Mouse (Mus musculus) heart, postnatal 0 days (tissue): ENCODE measurements around the gene Suds3. TPM values are rescaled to one million over a fixed set of nuclear protein-coding genes. Genes with fewer than 3 reads are reported as not detected.

ENCODE experiments used
- ATAC-seq: fragments of 200-750 bp; cut with Nextera tagmentation; 2 replicates; pipeline ENCODE4 v1.8.0; 2017; ENCODE audit warnings: low read depth, moderate number of reproducible peaks, moderate library complexity; ENCODE audit not compliant: insufficient read depth
- DNase-seq: peaks from one replicate; pipeline ENCODE4 v3.0.0-alpha.2; 2016; ENCODE audit warnings: low spot score
- H3K27ac ChIP-seq: fragments of 300-500 bp; sonication (generic); 2 replicates; pipeline ENCODE4 v1.5.1; 2014; ENCODE audit warnings: low read depth, mild to moderate bottlenecking
- H3K27me3 ChIP-seq: fragments of 300-500 bp; sonication (generic); 2 replicates; pipeline ENCODE4 v1.6.1; 2014; ENCODE audit warnings: low read length, mixed read lengths; ENCODE audit not compliant: control insufficient read depth, insufficient read depth
- H3K36me3 ChIP-seq: fragments of 300-500 bp; sonication (generic); replicated peaks from 2 replicates; pipeline ENCODE4 v1.6.1; 2014; ENCODE audit warnings: low read length, mixed read lengths; ENCODE audit not compliant: control insufficient read depth, insufficient read depth
- H3K4me1 ChIP-seq: fragments of 300-500 bp; sonication (generic); 2 replicates; pipeline ENCODE4 v1.6.1; 2014; ENCODE audit warnings: antibody characterized with exemption; ENCODE audit not compliant: control insufficient read depth, insufficient read depth
- H3K4me2 ChIP-seq: fragments of 300-500 bp; sonication (generic); 2 replicates; pipeline ENCODE4 v1.6.1; 2014; ENCODE audit warnings: low read depth, mild to moderate bottlenecking, low read length, moderate library complexity
- H3K4me3 ChIP-seq: fragments of 300-500 bp; sonication (generic); 2 replicates; pipeline ENCODE4 v1.5.1; 2014; ENCODE audit warnings: low read depth, low read length
- H3K9ac ChIP-seq: fragments of 300-500 bp; sonication (generic); replicated peaks from 2 replicates; pipeline ENCODE4 v1.6.1; 2014; ENCODE audit warnings: low read depth, low read length, mixed read lengths
- H3K9me3 ChIP-seq: fragments of 300-500 bp; sonication (generic); replicated peaks from 2 replicates; pipeline ENCODE4 v1.6.1; 2016; ENCODE audit warnings: low read length; ENCODE audit not compliant: control insufficient read depth
- CTCF ChIP-seq: IDR thresholded peaks from 2 replicates; pipeline ENCODE4 v1.5.1; 2016; ENCODE audit warnings: antibody characterized with exemption, control low read depth, low read depth
- EP300 ChIP-seq: IDR thresholded peaks from 2 replicates; pipeline ENCODE4 v1.6.1; 2016; ENCODE audit warnings: antibody characterized with exemption, low read depth
- WGBS: fragments of 180-500 bp; shearing (Covaris S2); extraction: QIAGEN DNeasy Blood & Tissue Kit; methylation state at CpG from one replicate; pipeline ENCODE4 v1.1.7; 2014; 5-methylcytosine and 5-hydroxymethylcytosine counted together
- polyA plus RNA-seq: library from polyadenylated mRNA; unstranded; fragments of >200 nt; fragmentation: Nextera tagmentation; extraction: Ambion mirVana; gene quantifications from 2 replicates; pipeline ENCODE4 v1.2.1, GENCODE M21; 2015
- total RNA-seq: library from RNA; depleted of rRNA; stranded (reverse); fragments of >200 nt; gene quantifications from 2 replicates; pipeline ENCODE4 v1.2.3, GENCODE M21; 2014; ENCODE audit warnings: low replicate concordance; rRNA removed

Gene Suds3
- total RNA-seq = 31.9 and 50.1 TPM in 2 replicates
- 36.9 and 38.2 TPM in 2 replicates for polyA plus RNA-seq

DNA sequence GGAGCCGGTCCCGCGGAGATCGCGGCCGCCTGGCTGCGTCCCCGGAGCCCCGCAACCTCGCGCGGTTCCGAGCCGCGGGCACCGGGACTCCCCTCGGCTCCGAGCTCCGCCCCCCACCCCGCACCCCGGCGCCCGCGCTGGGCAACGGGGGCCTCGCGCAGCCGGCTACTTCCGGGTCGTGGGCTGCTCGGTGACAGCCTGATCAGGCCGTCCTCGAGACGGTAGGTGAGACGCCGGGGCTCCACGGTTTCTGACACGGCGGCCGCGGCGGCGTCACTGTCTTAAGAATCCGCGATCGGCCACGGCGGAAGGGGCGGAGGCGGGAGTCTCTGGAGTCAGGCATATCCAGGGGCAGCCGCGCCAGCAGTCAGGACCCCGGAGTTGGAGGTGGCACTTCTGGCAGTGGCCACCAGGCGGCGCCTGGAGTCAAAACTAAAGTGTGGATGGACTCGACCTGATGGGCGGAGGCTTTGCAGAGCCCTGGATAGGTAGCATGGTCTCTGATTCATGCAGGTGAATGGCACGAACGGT lies at the start of gene Suds3:
Gene Suds3, minus strand, starts transcription at position 278 of the 531 bp plus-strand sequence.
- Histone ChIP-seq H3K36me3 (peaks cover 23% of the 10 kb centered on the region), H3K4me3 (peak within 1 kb of the TSS; percentile 88), H3K4me2 (peak within 1 kb of the TSS; percentile 80), H3K9ac (peak within 1 kb of the TSS; percentile 86), H3K27ac (peak within 1 kb of the TSS; percentile 88), H3K4me1 (peaks cover 8% of the 10 kb centered on the region; the same call in 1 of the 2 replicates), H3K27me3 (no peaks in the 10 kb centered on the region), H3K9me3 (no peaks in the 10 kb centered on the region)
- ATAC-seq (peak; percentile 65), DNase-seq (peak; percentile 80)
- TF ChIP-seq CTCF (peak; percentile 88), EP300 (peak; percentile 94)
- WGBS = 2% methylated on average over 55 of the region's 59 CpGs

DNA sequence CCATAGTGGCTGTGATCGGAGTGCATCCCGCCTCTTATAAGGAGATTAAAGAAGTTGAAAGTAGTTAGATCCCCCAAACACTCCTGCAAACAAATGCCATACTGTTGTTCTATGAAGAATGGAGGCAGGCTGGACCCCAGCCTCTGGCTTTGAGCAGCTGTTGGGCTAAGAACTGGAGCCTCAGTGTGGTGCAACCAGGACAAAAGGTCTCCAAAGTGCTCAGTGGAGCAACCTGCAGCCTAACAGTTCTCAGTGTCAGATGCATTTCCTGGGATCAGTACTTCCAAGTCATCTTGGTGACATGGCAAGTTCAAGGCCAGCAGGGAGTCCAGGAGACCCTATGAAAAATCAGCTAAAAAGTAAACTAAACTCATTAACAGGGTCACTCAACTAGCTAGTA lies 49.0 kb upstream of the Suds3 start:
- Histone ChIP-seq H3K27me3 (no peaks in the 10 kb centered on the region), H3K4me1 (0 out of 2 replicates have a peak, but pooled peaks cover 3% of the 10 kb centered on the region), H3K4me2 (no peak overlapping the region), H3K4me3 (no peak overlapping the region), H3K27ac (no peak overlapping the region), H3K36me3 (no peaks in the 10 kb centered on the region), H3K9me3 (no peaks in the 10 kb centered on the region), H3K9ac (no peak overlapping the region)
- DNase-seq (no peak), ATAC-seq (no peak)
- 95% methylated on average over 2 of the region's 2 CpGs for WGBS
- TF ChIP-seq EP300 (no peak), CTCF (no peak)

GRCm38 (mm10) chr5:117164516-117164915 lies 48.6 kb upstream of the Suds3 start:
- Histone ChIP-seq H3K36me3 (no peaks in the 10 kb centered on the region), H3K9me3 (no peaks in the 10 kb centered on the region), H3K27ac (no peak overlapping the region), H3K4me1 (peaks cover 7% of the 10 kb centered on the region; the same call in 1 of the 2 replicates), H3K9ac (no peak overlapping the region), H3K4me2 (no peak overlapping the region), H3K4me3 (no peak overlapping the region), H3K27me3 (no peaks in the 10 kb centered on the region)
- WGBS = 91% methylated on average over 5 of the region's 5 CpGs
- ATAC-seq = no peak
- TF ChIP-seq EP300 (no peak), CTCF (no peak)
- no peak for DNase-seq

- Histone ChIP-seq H3K9me3 (no peaks in the 10 kb centered on the region), H3K36me3 (no peaks in the 10 kb centered on the region), H3K4me2 (no peak overlapping the region), H3K27me3 (no peaks in the 10 kb centered on the region), H3K9ac (no peak overlapping the region), H3K27ac (no peak overlapping the region), H3K4me3 (no peak overlapping the region), H3K4me1 (peaks cover 8% of the 10 kb centered on the region; the same call in 1 of the 2 replicates)
- ATAC-seq = no peak
- no peak for DNase-seq
- 86% methylated on average over 13 of the region's 13 CpGs for WGBS
- TF ChIP-seq CTCF (no peak), EP300 (no peak)
Observed at GRCm38 (mm10) chr5:117163790-117164189, 47.9 kb upstream of the Suds3 start.

DNA sequence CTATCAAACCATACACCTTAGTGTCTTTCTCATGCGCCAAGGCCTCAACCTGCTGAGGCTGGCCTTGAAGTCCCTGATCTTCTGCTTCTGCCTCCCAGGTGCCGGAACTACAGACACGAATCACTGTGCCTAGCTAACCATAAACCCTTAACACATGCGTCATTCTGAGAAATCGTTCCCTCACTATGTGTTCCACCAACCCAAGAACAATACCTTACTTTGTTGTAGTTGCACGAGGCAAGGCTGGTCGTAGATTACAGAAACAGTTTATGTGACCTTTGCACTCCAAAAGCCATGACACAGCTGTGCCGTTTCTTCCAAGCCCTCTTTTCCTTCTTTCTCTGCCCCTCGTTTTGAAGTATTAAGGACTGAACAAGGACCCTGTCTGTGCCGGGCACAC lies 44.6 kb upstream of the Suds3 start:
- Histone ChIP-seq H3K27me3 (no peaks in the 10 kb centered on the region), H3K9ac (no peak overlapping the region), H3K36me3 (no peaks in the 10 kb centered on the region), H3K9me3 (no peaks in the 10 kb centered on the region), H3K4me2 (no peak overlapping the region), H3K27ac (no peak overlapping the region), H3K4me1 (peaks cover 8% of the 10 kb centered on the region; the same call in 1 of the 2 replicates), H3K4me3 (no peak overlapping the region)
- ATAC-seq (no peak), DNase-seq (no peak)
- 62% methylated on average over 10 of the region's 10 CpGs for WGBS
- TF ChIP-seq EP300 (no peak), CTCF (no peak)
